Mouse (Mus musculus): ENCODE data around the gene Tvp23a. TPM values are rescaled to one million over a fixed set of nuclear protein-coding genes. Genes with fewer than 3 reads are reported as not detected.

Gene Tvp23a
- total RNA-seq, 2 experiments from 2014 or later, result 26.2 to 27.2 TPM

DNA sequence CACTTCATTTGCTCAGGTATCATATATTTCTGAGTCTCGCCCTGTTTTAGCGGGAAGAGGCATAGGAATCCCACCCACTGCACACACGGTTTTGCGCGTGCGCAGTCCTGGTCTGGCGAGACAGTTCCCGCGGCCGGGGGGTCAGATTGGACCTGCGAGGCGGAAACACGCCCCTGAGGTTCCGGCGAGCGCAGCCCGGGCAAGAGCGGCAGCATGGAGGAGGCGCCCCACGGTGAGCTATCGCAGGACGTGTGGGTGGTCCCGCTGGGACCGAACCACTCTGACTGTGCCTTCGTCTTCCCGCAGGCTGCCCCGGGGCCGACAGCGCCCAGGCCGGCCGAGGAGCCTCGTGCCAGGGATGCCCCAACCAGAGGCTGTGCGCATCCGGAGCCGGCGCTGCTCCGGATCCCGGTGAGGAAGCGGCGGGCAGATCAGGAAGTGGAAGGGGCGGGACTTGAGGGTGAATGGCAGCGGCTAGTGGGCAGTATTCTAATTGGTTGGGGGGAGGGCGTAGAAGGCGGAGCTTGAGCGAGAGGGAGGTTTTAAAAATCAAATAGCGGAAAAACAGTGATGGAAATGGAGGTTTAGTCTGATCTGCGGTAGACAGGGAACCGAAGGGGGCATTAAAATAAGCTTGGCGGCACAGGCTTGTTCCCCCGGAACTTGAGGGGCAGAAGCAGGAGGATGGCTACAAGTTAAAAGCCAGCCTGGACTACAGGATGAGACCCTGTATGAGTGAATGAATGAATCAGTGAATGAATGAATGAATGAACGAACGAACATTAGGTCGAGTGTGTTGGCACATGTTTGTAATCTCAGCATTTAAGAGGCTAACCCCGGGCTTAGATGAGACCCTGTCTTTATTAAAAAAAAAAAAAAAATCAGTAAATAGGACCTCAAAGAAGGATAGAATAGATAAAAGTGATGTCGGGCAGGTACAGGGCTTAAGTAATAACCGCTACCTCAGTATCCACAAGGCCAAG lies 35.1 kb downstream of the Tvp23a start, which contains the start of gene Nubp1:
Gene Nubp1 (plus strand): TSS at position 185 of the 983 bp plus-strand sequence.
- TF ChIP-seq CTCF (conservative IDR thresholded peaks at IDR 0.05), result peak; percentile 27
- DNase-seq (ENCODE audit: low spot score in 2 of 2), result peak; percentile 90 to 92
- Histone ChIP-seq H3K4me3 (peak within 1 kb of the TSS; percentile 98), H3K27ac (peak within 1 kb of the TSS; percentile 91)

DNA sequence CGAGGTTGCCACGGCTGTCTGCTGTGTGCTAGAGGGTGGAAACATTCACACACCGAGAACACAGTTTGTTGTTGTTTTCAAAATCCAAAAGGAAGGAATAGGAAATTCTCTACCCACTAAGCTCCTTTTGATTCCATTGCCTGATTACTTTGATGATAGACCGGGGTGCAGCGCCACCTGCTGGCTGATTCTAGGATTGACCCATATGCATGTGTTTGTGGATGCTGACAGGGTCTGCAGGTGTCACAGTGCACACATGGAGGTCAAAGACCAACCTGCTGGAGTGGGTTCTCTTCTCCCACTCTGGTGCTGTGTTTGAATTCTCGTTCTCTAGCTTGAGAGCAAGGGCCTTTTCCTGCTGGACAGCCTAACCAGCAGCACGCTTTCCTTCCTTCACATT lies 48.0 kb downstream of the Tvp23a start:
- peak; percentile 98 for TF ChIP-seq CTCF (conservative IDR thresholded peaks at IDR 0.05)

DNA sequence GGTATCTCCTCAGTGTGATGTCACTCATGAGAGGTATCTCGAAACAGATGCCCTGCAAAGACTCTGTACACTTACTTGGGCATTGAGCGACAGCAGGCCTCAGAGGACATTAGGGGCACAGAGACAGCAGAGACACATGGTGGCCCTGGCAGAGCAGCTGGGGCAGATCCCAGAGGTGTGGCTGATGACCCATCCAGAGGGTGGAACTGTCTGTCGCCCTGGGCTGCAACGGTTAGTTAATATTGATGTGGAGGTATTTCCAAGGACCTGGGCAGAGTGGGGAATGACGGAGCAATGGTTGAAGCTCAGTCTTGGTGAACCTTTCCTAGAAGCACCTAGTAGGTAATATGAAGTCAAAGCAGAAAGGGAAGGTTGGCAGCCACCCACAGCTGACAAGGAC lies 48.4 kb downstream of the Tvp23a start:
- DNase-seq (ENCODE audit: low spot score in 2 of 2), result no peak
- no peak for TF ChIP-seq CTCF (conservative IDR thresholded peaks at IDR 0.05)
- no peak overlapping the region for H3K4me3 ChIP-seq
- H3K27ac ChIP-seq, result no peak overlapping the region

More for the DNA sequence above, 48.0 kb downstream of the Tvp23a start:
- Histone ChIP-seq H3K27ac (no peak overlapping the region), H3K4me3 (no peak overlapping the region)
- DNase-seq (ENCODE audit: low spot score in 2 of 2), result peak; percentile 83 to 93

DNA sequence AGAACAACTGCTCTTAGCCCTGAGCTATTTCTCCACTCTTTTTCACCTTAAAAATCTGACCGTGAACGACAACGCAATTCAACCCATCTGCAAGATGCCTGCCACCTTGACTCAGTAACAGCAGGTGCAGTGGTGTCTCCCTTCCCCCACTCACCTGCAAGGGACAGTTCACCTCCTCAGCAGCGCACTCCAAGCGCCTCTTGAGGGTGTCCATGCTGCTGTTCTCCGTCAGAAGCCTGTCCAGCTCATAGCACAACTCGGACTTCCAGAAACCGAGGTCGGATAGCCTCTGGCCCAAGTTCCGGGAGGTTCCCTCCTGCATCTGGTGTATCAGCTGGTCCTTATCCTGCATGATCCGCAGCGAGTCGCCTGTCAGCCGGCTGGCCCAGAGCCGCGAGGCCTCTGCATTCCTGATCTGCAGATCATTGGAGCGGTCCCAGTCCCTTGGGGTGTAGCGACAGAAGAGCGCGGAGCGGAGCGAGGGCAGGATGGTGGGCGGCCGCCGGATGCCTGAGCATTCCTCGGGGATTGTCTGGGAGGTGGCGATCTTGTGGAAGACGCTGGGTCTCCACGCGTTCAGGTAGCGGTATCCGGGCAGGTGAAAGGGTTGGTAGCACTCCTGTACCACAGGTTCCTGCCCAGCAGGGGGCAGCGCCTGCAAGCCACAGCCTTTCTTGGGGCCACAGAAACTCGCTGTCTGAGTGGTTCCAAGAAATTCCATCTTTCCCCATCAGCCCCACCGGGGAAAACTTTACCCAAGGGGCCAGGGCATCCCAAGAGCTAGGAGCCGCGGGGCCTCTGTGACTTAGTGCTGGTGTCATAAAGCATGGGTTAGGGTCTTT lies 52.2 kb downstream of the Tvp23a start, which contains the start of gene Tekt5:
Gene Tekt5 (minus strand): TSS at position 792 of the 842 bp plus-strand sequence.
- TF ChIP-seq CTCF (conservative IDR thresholded peaks at IDR 0.05), result peak; percentile 80
- H3K27ac ChIP-seq, result peak within 1 kb of the TSS; percentile 4; the same call in 1 of the 2 replicates
- H3K4me3 ChIP-seq, result peak within 1 kb of the TSS; percentile 51
- peak in 1 of 2 experiments; percentile 32 for DNase-seq (ENCODE audit: low spot score in 2 of 2)

DNA sequence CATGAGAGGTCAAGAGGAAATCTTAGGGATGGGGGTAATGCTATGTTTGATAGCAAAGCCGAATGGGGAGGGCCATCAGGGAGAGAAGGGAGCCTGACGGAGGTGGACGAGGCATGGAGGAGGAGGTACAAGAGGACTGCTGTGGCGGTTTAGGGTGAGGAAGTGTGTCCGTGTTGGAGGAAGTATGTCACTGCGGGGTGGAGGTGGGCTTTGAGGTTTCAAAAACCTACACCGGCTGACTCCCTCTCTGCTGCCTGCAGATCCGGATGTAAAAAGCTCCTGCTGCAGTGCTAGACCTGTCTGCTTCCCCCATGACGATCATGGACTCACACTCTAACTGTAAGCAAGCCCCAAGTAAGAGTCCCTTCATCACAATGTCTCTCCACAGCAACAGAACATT lies 54.6 kb downstream of the Tvp23a start:
- DNase-seq (ENCODE audit: low spot score in 2 of 2), result no peak
- no peak overlapping the region for H3K27ac ChIP-seq
- no peak overlapping the region for H3K4me3 ChIP-seq
- TF ChIP-seq CTCF (conservative IDR thresholded peaks at IDR 0.05), result no peak

DNA sequence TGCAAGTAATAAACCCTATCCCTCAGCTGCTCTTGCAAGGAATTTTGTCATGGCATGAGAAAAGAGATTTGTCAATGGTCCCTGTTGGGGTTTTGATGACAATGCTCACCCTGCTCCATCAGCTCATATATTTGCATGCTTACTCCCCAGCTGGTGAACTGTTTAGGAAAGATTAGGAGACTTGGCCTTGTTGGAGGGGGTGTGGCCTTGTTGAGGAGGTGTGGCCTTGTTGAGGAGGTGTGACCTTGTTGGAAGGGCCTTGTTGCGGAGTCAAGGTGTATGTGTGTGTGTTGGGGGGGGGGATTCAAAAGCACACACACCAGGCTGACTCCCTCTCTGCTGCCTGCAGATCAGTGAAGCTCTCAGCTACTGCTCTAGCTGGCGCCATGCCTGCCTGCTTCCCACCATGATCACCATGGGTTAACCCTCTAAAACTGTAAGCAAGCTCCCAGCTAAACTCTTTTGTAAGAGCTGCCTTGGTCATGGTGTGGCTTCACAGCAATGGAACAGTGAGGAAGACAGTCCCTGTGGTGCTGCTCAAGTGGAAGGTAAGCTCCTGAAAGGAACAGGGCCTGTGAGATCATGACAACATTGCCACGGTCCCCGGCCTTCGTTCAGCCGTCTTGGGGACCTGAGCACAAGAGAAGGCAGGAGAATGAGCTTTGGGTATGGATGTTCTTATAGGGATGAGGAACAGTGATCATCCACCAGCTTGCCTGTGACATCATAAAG lies 58.4 kb downstream of the Tvp23a start:
- Histone ChIP-seq H3K4me3 (no peak overlapping the region), H3K27ac (no peak overlapping the region)
- TF ChIP-seq CTCF (conservative IDR thresholded peaks at IDR 0.05), result no peak
- DNase-seq (ENCODE audit: low spot score in 2 of 2), result no peak

DNA sequence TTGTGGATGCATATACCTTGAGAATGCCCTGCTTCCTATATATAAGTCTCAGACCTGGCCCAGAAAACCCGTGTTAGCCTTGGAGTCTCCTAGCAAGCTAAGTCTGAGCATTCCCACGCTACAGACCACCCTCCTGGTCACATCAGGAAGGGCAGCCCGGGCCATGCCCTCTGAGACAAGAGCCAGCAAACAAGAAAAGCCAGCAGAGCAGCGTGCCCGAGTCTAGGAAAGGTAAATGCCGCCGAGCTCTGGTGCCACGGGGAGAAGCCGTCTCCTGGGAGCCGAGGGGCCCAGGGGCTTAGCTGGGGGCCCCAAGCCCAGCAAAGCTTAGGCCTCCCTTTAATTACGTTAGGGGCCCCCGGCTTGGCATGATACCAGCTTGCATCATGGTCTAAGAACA lies 61.9 kb downstream of the Tvp23a start:
- Histone ChIP-seq H3K27ac (no peak overlapping the region), H3K4me3 (no peak overlapping the region)
- no peak for DNase-seq (ENCODE audit: low spot score in 2 of 2)
- no peak for TF ChIP-seq CTCF (conservative IDR thresholded peaks at IDR 0.05)

DNA sequence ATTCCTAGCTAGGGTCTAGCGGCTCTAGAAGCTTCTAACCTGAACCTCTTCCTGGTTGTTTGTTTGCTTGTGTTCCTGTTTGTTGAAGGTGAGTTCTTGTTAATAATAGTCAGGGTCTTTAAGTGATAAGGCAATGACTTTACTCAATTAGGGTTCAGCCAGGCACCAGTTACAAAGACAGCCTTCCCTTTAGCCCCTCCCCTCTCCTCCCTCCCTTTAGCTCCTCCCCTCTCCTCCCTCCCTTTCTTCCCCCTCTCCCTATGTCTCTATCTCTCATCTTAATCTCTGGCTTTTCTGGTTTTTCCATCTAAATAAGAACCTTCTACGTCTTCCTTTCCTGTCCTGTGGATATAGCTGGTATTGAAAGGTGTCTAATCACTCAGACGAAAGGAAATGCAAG lies 62.6 kb downstream of the Tvp23a start:
- Histone ChIP-seq H3K4me3 (no peak overlapping the region), H3K27ac (no peak overlapping the region)
- no peak for TF ChIP-seq CTCF (conservative IDR thresholded peaks at IDR 0.05)
- DNase-seq (ENCODE audit: low spot score in 2 of 2), result no peak

DNA sequence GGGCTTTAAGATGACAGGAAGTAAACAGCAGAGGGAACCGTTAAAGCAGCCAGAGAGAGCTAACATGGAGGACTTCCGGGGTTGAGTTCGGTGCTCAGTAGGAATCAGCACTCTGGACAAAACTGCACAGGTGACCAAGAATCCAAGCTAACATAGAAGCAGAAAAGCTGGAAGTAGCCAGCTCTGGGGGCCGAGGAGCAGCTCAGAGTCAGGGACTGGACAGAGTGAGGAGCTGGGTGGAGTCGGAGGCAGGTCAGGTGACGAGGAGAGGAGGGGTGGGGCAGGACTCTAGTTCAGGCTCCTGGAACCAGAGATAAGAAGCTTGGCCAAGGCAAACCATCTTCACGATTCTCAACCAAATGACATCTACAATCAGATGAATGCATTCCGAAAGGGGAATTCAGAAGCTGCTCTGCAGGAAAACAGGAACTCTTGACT lies 63.1 kb downstream of the Tvp23a start:
- H3K4me3 ChIP-seq, result no peak overlapping the region

DNA sequence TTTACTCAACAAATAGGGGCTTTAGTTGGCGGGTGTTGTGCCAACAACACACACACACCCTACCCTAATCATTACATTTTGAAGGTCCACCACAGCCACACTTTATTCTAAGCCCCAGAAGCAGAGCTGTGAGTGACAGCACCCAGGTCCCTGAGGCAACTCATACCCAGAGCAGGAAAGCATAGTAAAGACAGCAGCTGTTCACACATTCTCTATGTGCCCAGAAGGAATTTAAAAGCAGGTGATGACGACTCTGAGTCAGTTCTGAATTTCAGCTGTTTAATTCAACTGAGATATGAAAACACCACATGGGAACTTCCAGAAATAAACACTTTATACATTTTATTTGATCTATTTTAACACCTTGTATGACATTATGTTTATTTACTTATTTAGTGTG lies 67.6 kb downstream of the Tvp23a start:
- DNase-seq (ENCODE audit: low spot score in 2 of 2), result peak in 1 of 2 experiments; percentile 29
- peak overlapping the region; percentile 21; the same call in 1 of the 2 replicates for H3K27ac ChIP-seq
- TF ChIP-seq CTCF (conservative IDR thresholded peaks at IDR 0.05), result no peak
- H3K4me3 ChIP-seq, result no peak overlapping the region

More for the DNA sequence above, 63.1 kb downstream of the Tvp23a start:
- TF ChIP-seq CTCF (conservative IDR thresholded peaks at IDR 0.05), result no peak
- DNase-seq (ENCODE audit: low spot score in 2 of 2), result no peak
- no peak overlapping the region for H3K27ac ChIP-seq

DNA sequence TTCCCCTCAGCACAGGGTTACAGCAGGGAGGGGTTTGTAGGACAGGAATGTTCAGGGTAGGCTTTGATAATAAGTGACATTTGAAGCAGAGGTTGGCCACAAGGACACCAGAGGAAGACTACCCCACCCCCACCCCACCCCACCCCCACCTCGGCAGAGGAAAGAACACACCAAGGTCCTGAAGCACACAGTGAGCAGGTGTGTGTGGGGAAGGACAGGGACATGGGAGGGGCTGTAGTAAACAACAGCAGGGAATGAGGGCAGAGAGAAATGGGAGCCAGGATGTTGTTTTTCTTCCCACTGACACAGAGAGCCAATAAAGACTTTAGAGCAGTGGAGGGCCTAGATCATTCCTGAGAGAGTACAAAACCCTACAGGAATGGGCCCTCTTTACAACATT lies 69.9 kb downstream of the Tvp23a start:
- H3K27ac ChIP-seq, result peak overlapping the region; percentile 44; the same call in 1 of the 2 replicates
- no peak for TF ChIP-seq CTCF (conservative IDR thresholded peaks at IDR 0.05)
- DNase-seq (ENCODE audit: low spot score in 2 of 2), result no peak
- no peak overlapping the region for H3K4me3 ChIP-seq

Data from layer of hippocampus, adult 2 months (tissue).